Mouse (Mus musculus) hindbrain, embryonic 14.5 days (tissue): ENCODE data around the gene Pik3r1. TPM values are rescaled to one million over a fixed set of nuclear protein-coding genes. Genes with fewer than 3 reads are reported as not detected.

Experiments
- ATAC-seq: fragments of 200-750 bp; cut with Nextera tagmentation; 2 replicates; pipeline ENCODE4 v1.8.0; 2017; ENCODE audit warnings: moderate number of reproducible peaks, mild to moderate bottlenecking, moderate TSS enrichment, moderate library complexity; ENCODE audit not compliant: low FRiP score
- DNase-seq: peaks from one replicate; pipeline ENCODE4 v3.0.0-alpha.2; 2015; ENCODE audit warnings: low spot score
- H3K27ac ChIP-seq: fragments of 300-500 bp; sonication (generic); 2 replicates; pipeline ENCODE4 v1.5.1; 2014; ENCODE audit warnings: mild to moderate bottlenecking, moderate library complexity
- H3K27me3 ChIP-seq: fragments of 300-500 bp; sonication (generic); 2 replicates; pipeline ENCODE4 v1.6.1; 2014; ENCODE audit warnings: mild to moderate bottlenecking, low read length, mixed read lengths; ENCODE audit not compliant: control insufficient read depth, insufficient read depth
- H3K36me3 ChIP-seq: fragments of 300-500 bp; sonication (generic); replicated peaks from 2 replicates; pipeline ENCODE4 v1.6.1; 2014; ENCODE audit not compliant: control insufficient read depth, insufficient read depth
- H3K4me1 ChIP-seq: fragments of 300-500 bp; sonication (generic); replicated peaks from 2 replicates; pipeline ENCODE4 v1.6.1; 2014; ENCODE audit warnings: antibody characterized with exemption, low read length, mixed read lengths; ENCODE audit not compliant: control insufficient read depth, insufficient read depth
- H3K4me2 ChIP-seq: fragments of 300-500 bp; sonication (generic); replicated peaks from 2 replicates; pipeline ENCODE4 v1.6.1; 2014; ENCODE audit warnings: mild to moderate bottlenecking, moderate library complexity
- H3K4me3 ChIP-seq: fragments of 300-500 bp; sonication (generic); replicated peaks from 2 replicates; pipeline ENCODE4 v1.5.1; 2014; ENCODE audit warnings: mild to moderate bottlenecking, low read length
- H3K9ac ChIP-seq: fragments of 300-500 bp; sonication (generic); 2 replicates; pipeline ENCODE4 v1.6.1; 2014
- H3K9me3 ChIP-seq: fragments of 300-500 bp; sonication (generic); 2 replicates; pipeline ENCODE4 v1.6.1; 2016; ENCODE audit warnings: low read length; ENCODE audit not compliant: control insufficient read depth
- WGBS: fragments of 180-500 bp; shearing (Covaris S2); extraction: QIAGEN DNeasy Blood & Tissue Kit; methylation state at CpG from one replicate; pipeline ENCODE4 v1.1.7; 2014; 5-methylcytosine and 5-hydroxymethylcytosine counted together
- polyA plus RNA-seq: library from polyadenylated mRNA; unstranded; fragments of >200 nt; fragmentation: Nextera tagmentation; extraction: Ambion mirVana; gene quantifications from 2 replicates; pipeline ENCODE4 v1.2.1, GENCODE M21; 2014

Pik3r1 gene
- polyA plus RNA-seq, 1 experiment from 2014 or later = 94.5 TPM

- Histone ChIP-seq H3K27me3 (no peaks in the 10 kb centered on the region), H3K36me3 (no peaks in the 10 kb centered on the region), H3K4me1 (no peaks in the 10 kb centered on the region), H3K9ac (no peak overlapping the region), H3K4me2 (no peak overlapping the region), H3K9me3 (0 out of 2 replicates have a peak, but pooled peaks cover 2% of the 10 kb centered on the region), H3K4me3 (no peak overlapping the region), H3K27ac (no peak overlapping the region)
- DNase-seq = no peak
- 86% methylated on average over 1 of the region's 1 CpGs for WGBS
- no peak for ATAC-seq
Observed at GRCm38 (mm10) chr13:101662900-101663299, 105.1 kb downstream of the Pik3r1 start.

- ATAC-seq (no peak), DNase-seq (no peak)
- Histone ChIP-seq H3K9me3 (no peaks in the 10 kb centered on the region), H3K4me3 (no peak overlapping the region), H3K27me3 (no peaks in the 10 kb centered on the region), H3K27ac (no peak overlapping the region), H3K9ac (no peak overlapping the region), H3K4me2 (no peak overlapping the region), H3K4me1 (no peaks in the 10 kb centered on the region), H3K36me3 (no peaks in the 10 kb centered on the region)
- 92% methylated on average over 6 of the region's 6 CpGs for WGBS
Observed at GRCm38 (mm10) chr13:101661567-101661966, 106.5 kb downstream of the Pik3r1 start.

- WGBS = 93% methylated on average over 2 of the region's 2 CpGs
- Histone ChIP-seq H3K27ac (no peak overlapping the region), H3K4me2 (no peak overlapping the region), H3K9ac (no peak overlapping the region), H3K36me3 (no peaks in the 10 kb centered on the region), H3K9me3 (no peaks in the 10 kb centered on the region), H3K4me1 (no peaks in the 10 kb centered on the region), H3K27me3 (no peaks in the 10 kb centered on the region), H3K4me3 (no peak overlapping the region)
- no peak for DNase-seq
- no peak for ATAC-seq
Observed at GRCm38 (mm10) chr13:101660187-101660586, 107.8 kb downstream of the Pik3r1 start.

- 92% methylated on average over 2 of the region's 2 CpGs for WGBS
- H3K27ac ChIP-seq = no peak overlapping the region
- H3K9ac ChIP-seq = no peak overlapping the region
- no peak overlapping the region for H3K4me3 ChIP-seq
- H3K27me3 ChIP-seq = no peaks in the 10 kb centered on the region
- no peaks in the 10 kb centered on the region for H3K36me3 ChIP-seq
- DNase-seq (no peak), ATAC-seq (no peak)
- H3K4me2 ChIP-seq = no peak overlapping the region
- H3K9me3 ChIP-seq = no peaks in the 10 kb centered on the region
- H3K4me1 ChIP-seq = no peaks in the 10 kb centered on the region
Observed at GRCm38 (mm10) chr13:101652131-101652530, 115.9 kb downstream of the Pik3r1 start.

GRCm38 (mm10) chr13:101641632-101642031, 126.4 kb downstream of the Pik3r1 start:
- H3K9me3 ChIP-seq = peaks cover 5% of the 10 kb centered on the region; the same call in 1 of the 2 replicates
- H3K27ac ChIP-seq = no peak overlapping the region
- no peaks in the 10 kb centered on the region for H3K27me3 ChIP-seq
- no peak overlapping the region for H3K9ac ChIP-seq
- WGBS = 85% methylated on average over 2 of the region's 2 CpGs
- no peak overlapping the region for H3K4me2 ChIP-seq
- no peaks in the 10 kb centered on the region for H3K4me1 ChIP-seq
- no peak overlapping the region for H3K4me3 ChIP-seq
- no peaks in the 10 kb centered on the region for H3K36me3 ChIP-seq
- DNase-seq = no peak
- ATAC-seq = no peak

- whole genome bisulfite sequencing = 56% methylated on average over 1 of the region's 1 CpGs
- Histone ChIP-seq H3K4me2 (no peak overlapping the region), H3K4me3 (no peak overlapping the region), H3K4me1 (no peaks in the 10 kb centered on the region), H3K9ac (no peak overlapping the region), H3K27ac (no peak overlapping the region), H3K36me3 (no peaks in the 10 kb centered on the region), H3K27me3 (no peaks in the 10 kb centered on the region), H3K9me3 (no peaks in the 10 kb centered on the region)
- ATAC-seq (no peak), DNase-seq (no peak)
Observed at GRCm38 (mm10) chr13:101635837-101636236, 132.2 kb downstream of the Pik3r1 start.

GRCm38 (mm10) chr13:101634420-101634819, 133.6 kb downstream of the Pik3r1 start:
- no peaks in the 10 kb centered on the region for H3K4me1 ChIP-seq
- H3K9ac ChIP-seq = no peak overlapping the region
- no peak overlapping the region for H3K4me3 ChIP-seq
- no peaks in the 10 kb centered on the region for H3K9me3 ChIP-seq
- no peak overlapping the region for H3K27ac ChIP-seq
- H3K27me3 ChIP-seq = no peaks in the 10 kb centered on the region
- no peak for ATAC-seq
- no peak overlapping the region for H3K4me2 ChIP-seq
- DNase-seq = no peak
- no peaks in the 10 kb centered on the region for H3K36me3 ChIP-seq

- DNase-seq (no peak), ATAC-seq (no peak)
- Histone ChIP-seq H3K4me2 (no peak overlapping the region), H3K27ac (no peak overlapping the region), H3K9me3 (no peaks in the 10 kb centered on the region), H3K27me3 (no peaks in the 10 kb centered on the region), H3K36me3 (no peaks in the 10 kb centered on the region), H3K9ac (no peak overlapping the region), H3K4me3 (no peak overlapping the region), H3K4me1 (no peaks in the 10 kb centered on the region)
Observed at GRCm38 (mm10) chr13:101633620-101634019, 134.4 kb downstream of the Pik3r1 start.

GRCm38 (mm10) chr13:101632771-101633170, 135.2 kb downstream of the Pik3r1 start:
- H3K4me3 ChIP-seq = no peak overlapping the region
- no peaks in the 10 kb centered on the region for H3K27me3 ChIP-seq
- no peaks in the 10 kb centered on the region for H3K36me3 ChIP-seq
- H3K9me3 ChIP-seq = no peaks in the 10 kb centered on the region
- 77% methylated on average over 4 of the region's 4 CpGs for WGBS
- no peak overlapping the region for H3K27ac ChIP-seq
- H3K4me2 ChIP-seq = no peak overlapping the region
- no peaks in the 10 kb centered on the region for H3K4me1 ChIP-seq
- ATAC-seq (no peak), DNase-seq (no peak)
- no peak overlapping the region for H3K9ac ChIP-seq

- H3K9me3 ChIP-seq = no peaks in the 10 kb centered on the region
- H3K36me3 ChIP-seq = no peaks in the 10 kb centered on the region
- H3K27ac ChIP-seq = no peak overlapping the region
- ATAC-seq (no peak), DNase-seq (no peak)
- no peak overlapping the region for H3K9ac ChIP-seq
- no peaks in the 10 kb centered on the region for H3K4me1 ChIP-seq
- no peak overlapping the region for H3K4me2 ChIP-seq
- no peaks in the 10 kb centered on the region for H3K27me3 ChIP-seq
- WGBS = 19% methylated on average over 7 of the region's 7 CpGs
- no peak overlapping the region for H3K4me3 ChIP-seq
Observed at GRCm38 (mm10) chr13:101631561-101631960, 136.5 kb downstream of the Pik3r1 start.
